Mouse (Mus musculus): ENCODE data around the gene Gsdma3.
A peak's percentile ranks its signal among the peaks of the same experiment; 100 is the strongest.
"Not testable (repeated sequence)": the region's sequence is repeated elsewhere in the genome, so short reads cannot be mapped to it uniquely, and the experiment has no call there.

Gsdma3 gene

DNA sequence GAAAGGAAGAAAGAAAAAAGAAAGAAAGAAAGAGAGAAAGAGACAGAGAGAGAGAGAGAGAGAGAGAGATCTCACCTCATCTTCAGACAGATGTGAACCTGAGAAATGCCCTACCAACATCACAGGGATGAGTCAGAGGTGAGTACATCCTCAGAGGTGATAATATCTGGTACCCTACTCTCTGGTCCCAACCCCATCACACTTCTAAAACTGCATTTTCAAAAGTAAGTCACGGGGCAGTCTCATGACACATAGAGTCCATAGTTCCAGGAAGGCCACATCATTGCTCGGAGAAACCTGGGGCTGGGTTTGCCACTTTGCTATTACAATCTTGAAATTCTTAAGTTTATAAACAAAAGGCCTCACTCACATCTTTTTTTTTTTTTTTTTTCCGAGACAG lies 30.2 kb upstream of the Gsdma3 start:
- no peak for DNase-seq

DNA sequence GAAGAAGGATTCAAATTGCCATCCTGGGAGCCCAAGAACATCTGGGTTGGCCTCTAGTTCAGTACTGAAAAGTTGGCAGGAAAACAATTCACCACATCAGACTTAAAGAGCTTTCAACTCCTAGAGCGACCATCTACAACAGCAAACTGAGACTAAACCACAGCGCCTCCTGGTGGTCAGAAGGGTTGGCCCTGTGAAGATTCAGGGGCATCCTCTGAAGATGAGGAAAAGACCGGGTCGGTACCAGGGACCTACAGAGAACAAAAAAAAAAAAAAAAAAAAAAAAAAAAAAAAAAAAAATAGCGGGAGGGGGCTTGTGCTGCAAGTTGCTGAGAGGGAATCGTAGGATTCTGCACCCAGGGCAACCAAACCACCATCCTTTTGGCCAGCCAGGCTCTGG lies 28.8 kb upstream of the Gsdma3 start:
- DNase-seq: peak; percentile 64 to 77

DNA sequence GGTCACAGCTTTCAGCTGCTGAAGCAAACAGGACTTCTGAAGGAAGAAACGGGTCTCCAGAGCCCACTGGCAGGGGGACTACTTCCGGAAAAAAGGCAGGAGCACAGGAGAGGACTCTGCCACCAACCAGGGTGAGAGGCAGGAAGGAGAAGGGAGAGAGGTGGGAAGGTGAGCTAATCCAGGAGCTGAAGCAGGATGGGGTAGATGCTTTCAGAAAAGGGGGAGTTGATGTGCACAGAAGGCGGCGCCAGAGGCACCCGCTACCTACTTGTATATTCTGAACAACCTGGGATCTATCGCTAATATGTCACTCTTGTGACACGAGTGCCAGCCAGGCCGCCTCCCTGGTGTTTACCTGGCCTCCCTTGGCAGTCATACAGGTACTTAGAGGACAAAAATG lies 28.2 kb upstream of the Gsdma3 start, which contains the start of gene Lrrc3c:
Lrrc3c (plus strand) TSS at position 301 of the 400 bp plus-strand sequence.
- peak in 1 of 2 experiments; percentile 21 for DNase-seq

DNA sequence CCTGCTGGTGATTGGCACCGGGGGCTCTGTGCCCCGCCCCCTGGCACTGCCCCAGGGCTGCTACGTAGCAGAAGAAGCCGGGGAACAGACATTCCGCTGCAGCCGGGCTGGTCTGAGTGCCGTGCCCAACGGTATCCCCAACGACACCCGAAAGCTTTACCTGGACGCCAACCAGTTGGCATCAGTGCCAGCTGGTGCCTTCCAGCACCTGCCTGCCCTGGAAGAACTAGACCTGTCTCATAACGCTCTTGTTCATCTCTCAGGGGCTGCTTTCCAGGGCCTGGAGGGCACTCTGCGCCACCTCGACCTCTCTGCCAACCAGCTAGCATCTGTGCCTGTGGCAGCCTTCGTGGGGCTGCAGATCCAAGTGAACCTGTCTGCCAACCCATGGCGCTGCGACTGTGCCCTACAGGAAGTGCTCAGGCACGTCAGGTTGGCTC lies 27.3 kb upstream of the Gsdma3 start:
- DNase-seq: peak; percentile 89

DNA sequence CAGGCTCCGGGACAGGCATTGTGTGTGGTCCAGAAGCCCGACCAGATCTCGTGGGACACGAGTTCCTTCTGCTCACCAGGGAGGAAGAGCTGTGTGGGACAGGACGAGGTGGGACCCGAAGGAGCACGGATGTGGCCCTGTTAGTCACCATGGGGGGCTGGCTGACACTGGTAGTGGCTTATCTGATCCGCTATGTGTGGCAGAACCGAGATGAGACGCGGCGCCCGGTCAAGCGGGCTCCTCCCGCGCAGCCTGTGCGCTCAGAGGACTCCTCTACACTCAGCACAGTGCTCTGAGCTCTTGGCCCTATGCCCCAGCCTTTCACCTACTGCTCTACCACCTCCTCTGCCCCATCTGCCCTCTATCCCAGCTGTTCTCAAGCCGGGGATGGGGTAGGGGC lies 26.9 kb upstream of the Gsdma3 start:
- peak; percentile 66 to 67 for DNase-seq

DNA sequence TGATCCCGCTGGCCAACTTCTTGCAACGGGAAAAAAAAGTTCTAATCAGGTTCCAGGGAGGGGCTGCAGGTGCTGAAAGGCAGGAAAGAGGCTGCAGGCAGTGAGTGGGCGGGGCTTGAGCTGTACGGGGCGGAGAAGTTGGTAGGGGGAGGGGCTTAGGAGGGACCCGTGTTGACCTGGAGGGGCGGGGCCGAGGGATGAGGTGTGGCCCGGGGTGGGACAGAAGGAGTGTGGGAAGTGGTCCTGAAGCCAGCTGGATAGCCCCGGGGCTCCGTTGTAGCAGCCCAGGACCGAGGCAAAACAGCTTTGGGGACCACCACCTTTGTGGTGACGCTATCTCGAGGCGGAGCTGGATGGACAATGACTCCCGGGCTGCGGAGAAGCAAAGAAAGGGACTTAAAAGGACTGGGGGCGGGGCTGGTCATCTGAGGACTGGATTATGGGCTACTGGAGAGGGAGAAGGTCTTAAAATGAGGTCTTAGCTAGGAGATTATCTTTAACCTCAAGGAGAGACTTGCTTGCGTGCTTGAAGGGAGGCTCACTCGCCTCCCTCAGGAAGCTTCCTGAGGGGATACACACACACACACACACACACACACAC lies 24.0 kb upstream of the Gsdma3 start:
- DNase-seq: no peak

DNA sequence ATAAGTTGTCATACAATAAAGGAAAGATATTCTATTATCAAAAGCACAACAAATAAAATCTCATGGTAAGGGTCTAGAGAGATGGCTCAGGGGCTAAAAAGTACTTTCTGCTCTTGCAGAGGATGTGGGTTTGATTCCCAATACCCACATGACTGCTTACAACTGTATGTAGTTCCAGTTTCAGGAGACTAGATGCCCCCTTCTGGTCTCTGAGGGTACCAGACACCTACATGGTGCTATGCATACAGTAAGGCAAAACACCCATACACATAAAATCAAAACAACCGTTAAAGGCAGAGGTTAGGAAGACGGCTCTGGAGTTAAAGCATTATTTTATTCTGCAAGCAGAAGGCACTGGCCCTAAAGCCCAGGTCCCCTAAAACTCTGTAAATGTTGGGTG lies 22.2 kb upstream of the Gsdma3 start:
- no peak for DNase-seq

DNA sequence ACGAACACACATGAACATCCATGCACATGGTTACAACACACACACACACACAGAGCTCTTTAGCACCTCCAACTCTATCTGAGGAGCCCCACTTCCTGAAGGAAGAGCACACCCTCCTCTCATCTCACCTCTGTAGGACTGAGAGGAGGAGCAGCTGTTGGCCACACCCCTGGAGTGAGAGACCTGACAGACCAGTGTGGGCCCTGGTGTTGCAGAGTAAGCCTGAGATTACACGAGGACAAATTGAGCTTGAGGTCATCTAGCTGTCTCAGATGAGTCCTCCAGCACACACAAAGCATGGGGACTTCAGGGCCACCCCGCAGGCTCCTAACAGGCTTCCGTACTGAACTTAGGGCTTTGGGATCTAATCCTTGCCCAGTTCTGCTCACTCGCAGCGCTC lies 21.2 kb upstream of the Gsdma3 start:
- DNase-seq: not testable (repeated sequence)

DNA sequence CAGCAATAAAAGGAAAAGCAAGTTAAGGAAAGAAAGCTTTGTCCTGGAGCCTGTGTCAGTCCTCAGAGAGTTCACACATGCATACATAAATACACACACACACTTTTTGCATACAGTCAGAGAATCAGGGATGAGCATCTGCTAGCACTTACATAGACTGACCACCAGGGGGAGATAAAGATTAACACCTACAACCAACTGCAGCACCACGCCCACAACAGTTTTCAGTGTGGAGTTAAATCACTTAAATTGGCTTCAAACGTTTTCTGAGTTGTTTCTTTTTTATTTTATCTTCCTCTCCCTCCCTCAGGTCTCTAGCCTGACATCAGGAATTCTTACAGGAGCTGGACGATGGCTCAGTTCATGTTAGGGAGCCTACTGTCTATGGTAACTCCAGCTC lies 19.4 kb upstream of the Gsdma3 start:
- DNase-seq: peak; percentile 54 to 77

DNA sequence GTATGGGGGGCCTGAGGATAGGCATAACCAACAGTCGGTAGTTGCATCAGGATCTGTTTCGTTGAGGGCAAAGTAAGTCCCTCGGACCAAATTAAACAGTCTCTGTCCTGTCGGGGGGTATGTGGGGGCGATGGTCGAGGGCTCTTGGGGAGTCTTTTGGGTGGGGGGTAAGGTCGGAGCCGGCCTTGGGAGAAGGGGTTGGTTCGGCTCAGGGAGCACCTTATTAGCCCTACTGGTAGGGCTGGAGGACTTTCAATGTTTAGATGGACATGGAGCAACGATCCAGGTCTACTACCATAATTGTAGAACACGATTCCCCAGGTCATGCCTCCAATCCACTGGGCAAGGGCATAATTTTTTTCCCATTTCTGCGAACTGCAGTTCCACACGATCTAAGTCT lies 5.4 kb upstream of the Gsdma3 start:
- no peak for DNase-seq

DNA sequence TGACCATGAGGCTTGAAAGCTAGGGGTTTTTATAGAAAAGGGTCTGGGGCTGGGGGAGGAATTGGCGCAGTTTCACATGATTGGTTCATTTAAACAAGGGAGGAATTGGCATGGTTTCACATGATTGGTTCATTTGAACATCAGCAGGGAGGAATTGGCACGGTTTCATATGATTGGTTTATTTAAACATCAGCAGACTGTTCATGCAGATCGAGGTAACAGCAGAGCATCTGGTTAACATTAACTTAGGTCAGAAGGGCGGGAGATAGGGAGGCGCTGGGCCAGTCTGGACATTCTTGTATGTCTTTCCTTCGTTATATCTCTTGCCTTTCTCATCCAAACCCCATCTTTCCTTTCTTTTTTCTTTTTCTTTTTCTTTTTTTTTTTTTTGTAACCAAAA lies 2.2 kb upstream of the Gsdma3 start:
- DNase-seq: not testable (repeated sequence)

DNA sequence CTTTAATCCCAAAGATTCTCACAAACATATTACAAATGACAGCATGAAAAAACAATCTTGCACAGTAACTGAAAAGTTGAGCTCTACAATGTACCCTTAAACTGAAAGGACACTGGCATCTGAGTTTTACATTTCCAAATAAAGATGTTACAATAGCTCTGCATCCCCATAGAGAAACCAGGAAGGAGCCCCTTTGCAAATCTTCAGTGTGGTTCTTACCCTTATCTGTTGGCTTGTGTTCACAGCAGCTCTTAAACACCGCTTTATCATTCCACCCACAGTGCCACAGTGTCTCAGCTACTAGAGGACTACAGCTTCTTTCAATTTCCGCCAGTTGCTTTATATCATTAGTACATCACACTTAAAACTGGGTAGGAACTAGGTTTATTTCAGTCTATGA lies 1.8 kb upstream of the Gsdma3 start:
- DNase-seq: not testable (repeated sequence)

DNA sequence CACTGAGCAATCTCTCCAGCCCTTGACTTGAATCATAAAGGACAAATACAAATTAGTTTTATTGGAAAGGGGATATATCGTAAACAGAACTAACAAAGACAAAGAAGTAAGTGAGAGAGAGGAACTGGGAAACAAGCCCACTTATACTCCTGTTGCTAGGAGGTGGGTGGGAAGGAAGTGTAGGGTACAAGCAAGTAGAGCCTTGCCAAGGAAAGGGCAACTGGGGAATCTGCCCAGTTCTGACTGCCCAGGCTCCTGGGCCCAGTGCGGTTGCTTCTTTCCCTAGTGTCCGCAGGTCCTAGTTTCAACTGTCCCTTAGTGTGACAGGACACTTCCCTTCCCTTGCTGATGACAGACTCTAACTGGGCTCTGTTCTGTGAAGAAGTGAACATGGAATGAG lies 2.5 kb downstream of the Gsdma3 start:
- DNase-seq: peak in 1 of 2 experiments; percentile 18

DNA sequence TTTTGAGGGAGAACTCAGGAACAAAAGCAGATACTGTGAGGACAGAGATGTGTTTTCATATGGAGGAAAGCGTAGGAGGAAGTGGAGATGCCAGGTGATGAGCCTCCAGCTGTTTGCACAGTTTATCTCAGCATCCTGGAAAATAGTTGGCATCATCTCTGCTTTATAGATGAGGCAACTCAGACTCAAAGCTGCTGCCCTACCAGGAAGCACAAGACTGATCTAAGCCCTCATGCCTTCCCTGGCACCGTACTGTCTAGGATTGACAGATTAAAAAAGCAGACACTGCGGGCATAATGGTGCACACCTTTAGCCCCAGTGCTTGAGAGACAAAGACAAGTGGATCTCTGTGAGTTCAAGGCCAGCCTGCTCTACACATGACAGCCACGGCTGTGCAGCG lies 4.5 kb downstream of the Gsdma3 start:
- DNase-seq: no peak

DNA sequence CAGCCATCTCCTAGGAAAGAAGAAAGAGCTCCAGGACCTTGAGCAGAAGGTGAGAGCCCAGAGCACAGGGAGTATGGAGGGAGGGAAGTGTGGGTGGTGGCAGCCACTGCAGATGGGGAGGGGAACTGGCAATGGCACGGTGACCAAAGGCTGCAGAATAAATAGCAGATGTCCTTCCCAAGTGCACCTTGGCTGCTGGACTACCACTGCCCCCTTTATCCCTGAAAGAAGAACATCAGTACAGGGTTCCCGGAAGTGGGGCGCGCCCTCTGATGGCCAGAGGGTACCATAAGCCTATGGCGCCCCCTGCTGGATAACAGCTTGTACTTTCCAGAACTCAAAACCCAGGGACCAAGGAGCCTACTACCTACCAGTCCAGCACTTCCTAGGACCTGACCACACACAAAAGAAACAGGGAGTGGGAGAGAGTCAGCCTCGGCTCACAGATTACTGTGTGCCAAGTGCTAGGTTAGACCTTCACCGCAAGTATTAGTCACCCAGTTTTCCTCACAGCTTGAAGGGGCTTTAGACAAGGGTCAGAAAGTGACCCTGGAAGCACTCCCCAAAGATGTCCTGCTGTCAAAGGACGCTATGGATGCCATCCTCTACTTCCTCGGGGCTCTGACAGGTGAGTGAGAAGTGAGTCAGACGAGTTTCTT lies 9.3 kb downstream of the Gsdma3 start:
- DNase-seq: peak; percentile 38 to 42

DNA sequence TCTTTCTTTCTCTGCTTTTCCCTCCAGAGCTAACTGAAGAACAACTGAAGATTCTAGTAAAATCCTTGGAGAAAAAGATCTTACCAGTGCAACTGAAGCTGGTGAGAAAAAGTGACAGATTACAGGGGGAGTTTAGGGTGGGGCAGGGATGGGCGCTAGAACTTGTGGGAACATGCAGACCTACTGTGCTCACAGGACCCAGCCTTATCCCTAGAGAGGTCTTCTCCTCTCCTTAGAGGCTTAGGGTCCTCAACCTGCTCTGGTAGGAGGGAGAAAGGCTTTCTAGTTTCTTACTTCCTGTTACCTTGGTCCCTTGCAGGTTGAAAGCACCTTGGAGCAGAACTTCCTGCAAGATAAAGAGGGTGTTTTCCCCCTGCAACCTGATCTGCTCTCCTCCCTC lies 11.3 kb downstream of the Gsdma3 start:
- no peak for DNase-seq

DNA sequence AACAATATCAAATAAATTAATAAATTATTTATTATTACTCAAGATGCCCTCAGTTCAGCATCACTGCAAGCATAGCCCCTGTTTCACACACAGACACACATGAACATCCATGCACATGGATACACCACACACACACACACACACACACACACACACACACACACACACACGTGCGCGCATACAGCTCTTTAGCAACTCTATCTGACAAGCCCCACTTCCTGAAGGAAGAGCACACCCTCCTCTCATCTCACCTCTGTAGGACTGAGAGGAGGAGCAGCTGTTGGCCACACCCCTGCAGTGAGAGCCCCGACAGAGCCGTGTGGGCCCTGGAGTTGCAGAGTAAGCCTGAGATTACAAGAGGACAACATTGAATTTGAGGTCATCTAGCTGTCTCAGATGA lies 13.9 kb downstream of the Gsdma3 start:
- no peak for DNase-seq

DNA sequence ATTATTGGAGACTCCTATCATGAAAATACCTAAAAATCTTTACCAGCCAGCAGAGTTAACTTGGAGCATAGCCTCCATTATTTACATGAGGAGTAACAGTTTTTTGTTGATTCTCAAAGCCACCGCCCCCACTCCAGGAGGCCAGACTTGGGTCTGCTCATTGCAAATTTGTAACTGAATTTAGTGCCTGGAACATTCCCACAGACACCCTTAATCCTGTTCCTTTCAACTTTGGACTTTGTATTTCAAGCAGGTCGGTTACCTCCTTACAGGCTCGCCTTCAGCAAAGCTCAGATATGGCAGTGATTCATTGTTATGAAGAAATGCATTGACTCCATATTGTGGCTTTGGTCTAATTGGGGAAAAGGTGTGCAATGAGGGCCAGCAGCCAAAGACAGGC lies 18.6 kb downstream of the Gsdma3 start:
- DNase-seq: no peak

DNA sequence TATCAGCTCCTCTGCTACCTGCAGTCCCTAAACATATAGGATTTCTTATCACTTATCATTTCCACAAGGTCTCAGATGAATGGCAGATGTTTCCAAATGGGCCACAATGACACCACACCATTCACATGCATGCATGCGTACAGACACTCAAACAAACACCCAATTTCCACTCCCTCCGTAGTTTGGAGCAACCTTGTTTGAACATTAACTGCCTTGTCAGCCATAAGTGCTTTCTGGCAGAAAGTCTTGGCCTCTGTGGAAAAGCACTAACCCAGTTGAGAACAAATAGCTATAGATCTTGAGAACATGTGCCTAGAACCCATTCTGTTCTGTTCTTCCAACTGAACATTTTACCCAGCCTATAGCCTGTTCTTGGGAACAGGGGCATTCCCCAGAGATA lies 19.8 kb downstream of the Gsdma3 start:
- no peak for DNase-seq

DNA sequence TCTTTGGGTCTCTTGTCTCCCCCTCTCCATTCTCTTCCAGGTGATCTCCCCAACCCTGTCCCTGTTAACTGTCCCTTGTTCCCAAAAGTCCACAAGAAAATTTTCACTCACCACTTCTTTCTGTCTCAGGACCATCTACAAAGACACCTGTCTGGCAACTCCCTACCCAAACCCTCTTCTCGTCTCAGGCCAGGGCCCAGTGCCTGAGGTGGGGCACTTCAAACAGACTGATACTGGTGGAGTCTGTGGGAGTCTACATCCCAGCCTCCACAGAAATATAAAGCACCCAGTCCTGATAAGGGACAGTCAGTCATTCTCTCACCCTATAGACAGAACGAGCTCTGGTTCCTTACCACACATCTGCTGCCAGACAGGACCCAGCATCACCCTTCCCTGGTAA lies 20.3 kb downstream of the Gsdma3 start, which contains the start of gene Gsdma2:
Gsdma2 (plus strand) TSS at position 301 of the 400 bp plus-strand sequence.
- DNase-seq: no peak

DNA sequence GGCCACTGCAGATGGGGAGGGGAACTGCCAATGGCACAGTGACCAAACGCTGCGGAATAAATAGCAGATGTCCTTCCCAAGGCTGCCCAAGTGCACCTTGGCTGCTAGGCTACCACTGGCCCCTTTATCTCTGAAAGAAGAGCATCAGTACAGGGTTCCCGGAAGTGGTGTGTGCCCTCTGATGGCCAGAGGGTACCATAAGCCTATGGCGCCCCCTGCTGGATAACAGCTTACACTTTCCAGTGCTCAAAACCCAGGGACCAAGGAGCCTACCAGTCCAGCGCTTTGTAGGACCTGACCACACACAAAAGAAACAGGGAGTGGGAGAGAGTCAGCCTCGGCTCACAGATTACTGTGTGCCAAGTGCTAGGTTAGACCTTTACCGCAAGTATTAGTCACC lies 28.9 kb downstream of the Gsdma3 start:
- DNase-seq: peak; percentile 66 to 76

DNA sequence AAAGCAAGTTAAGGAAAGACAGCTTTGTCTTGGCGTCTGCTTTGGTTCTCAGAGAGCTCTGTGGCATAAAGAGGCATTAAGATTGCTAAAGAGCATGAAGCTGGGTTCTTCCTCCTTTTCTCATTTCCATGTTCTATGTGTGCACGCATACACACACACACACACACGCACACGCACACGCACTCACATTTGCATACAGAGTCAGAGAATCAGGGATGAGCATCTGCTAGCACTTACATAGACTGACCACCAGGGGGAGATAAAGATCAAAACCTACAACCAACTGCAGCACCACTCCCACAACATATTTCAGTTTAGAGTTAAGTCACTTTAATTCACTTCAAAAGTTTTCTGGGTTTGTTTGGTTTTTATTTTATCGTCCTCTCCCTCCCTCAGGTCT lies 34.4 kb downstream of the Gsdma3 start:
- DNase-seq: peak; percentile 57 to 81

DNA sequence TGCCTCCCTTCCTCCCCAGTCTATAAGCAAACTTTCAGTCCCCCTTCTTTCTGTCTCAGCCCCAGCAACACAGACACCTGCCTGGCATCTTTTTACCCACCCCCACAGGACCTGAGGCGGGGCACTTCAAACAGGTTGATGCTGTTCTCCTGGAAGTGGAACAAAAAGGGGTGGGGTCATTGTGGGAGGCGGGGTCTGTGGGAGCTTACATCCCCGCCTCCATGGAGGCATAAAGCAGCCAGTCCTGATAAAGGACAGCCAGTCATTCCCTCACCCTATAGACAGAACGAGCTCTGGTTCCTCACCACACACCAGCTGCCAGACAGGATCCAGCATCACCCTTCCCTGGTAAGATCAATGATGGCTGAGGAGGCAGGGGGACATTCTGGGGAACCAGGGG lies 37.9 kb downstream of the Gsdma3 start, which contains the start of gene Gsdma:
Gsdma (plus strand) TSS at position 261 of the 400 bp plus-strand sequence.
- no peak for DNase-seq

DNA sequence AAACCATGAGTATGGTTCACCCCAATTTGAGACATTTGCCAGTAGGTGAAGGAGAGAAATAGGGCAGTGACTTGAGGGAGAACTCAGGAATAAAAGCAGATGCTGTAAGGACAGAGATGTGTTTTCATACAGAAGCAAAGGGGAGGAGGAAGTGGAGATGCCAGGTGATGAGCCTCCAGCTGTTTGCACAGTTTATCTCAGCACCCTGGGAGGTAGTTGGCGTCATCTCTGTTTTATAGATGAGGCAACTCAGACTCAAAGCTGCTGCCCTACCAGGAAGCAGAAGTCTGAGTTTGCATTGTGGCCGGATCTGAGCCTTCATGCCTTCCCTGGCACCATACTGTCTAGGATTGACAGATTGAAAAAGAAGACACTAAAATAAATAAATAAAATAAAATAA lies 42.8 kb downstream of the Gsdma3 start:
- DNase-seq: no peak
